Mouse (Mus musculus) cortical plate, adult 2 months (tissue): ENCODE measurements at regions not wholly inside any gene's neighbourhood (a gene's known extent, or its start where the extent isn't known, plus 50 kb on each side); places are given as distances from the start of the nearest gene placed in this dataset.

Experiments
- CTCF ChIP-seq: fragments of 200-500 bp; IDR thresholded peaks from 2 replicates; pipeline ENCODE4 v1.5.1; 2011; ENCODE audit warnings: mild to moderate bottlenecking, control low read depth, low read length; ENCODE audit not compliant: insufficient read depth; ENCODE audit errors: extremely low read depth
- POLR2A ChIP-seq: fragments of 200-500 bp; IDR thresholded peaks from 2 replicates; pipeline ENCODE4 v1.6.1; 2011; ENCODE audit warnings: mild to moderate bottlenecking, low read length, control low read depth; ENCODE audit not compliant: insufficient read depth; ENCODE audit errors: extremely low read depth

DNA sequence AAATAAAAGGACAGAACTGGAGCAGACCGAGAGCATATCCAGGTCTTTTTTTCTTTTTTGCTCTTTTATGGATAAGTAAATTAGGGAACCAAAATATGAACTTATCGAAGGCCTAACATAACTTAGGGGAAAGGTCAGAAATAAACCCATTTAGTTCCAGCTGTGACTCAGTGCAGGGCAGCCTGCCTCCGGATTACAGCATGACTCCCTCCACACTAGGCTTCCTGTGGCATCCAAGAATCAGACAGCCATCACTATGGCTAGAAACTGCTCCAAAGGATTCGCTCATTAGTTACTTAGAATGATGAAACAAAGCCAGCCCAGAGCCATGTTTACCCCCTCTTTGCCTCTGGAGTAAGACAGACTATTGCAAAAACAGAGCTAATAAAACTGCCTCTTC lies 116.6 kb upstream of the Six2 start:
- TF ChIP-seq CTCF (no peak), POLR2A (no peak)
